Mouse (Mus musculus): ENCODE data around the gene Dock1.

DNA sequence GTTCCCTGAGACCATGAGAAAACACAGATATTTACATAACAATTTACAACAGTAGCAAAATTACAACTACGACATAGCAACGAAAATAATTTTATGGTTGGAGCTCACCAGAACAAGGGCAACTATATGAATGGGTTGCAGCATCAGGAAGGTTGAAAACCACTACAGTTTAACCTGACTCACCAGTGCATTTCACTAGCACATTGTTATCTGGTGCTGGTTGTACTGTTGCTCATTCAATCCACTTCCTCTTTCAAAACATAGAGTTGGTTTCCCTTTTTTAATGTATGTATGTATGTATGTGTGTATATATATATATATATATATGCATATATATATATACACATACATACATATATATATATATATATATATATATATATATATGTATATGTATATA is 138.0 kb downstream of the Dock1 start:
- TF ChIP-seq CTCF (IDR thresholded peaks at IDR 0.05) (no peak), EP300 (IDR thresholded peaks at IDR 0.05) (no peak)

All from lung, postnatal 0 days (tissue).